Mouse (Mus musculus) kidney, adult 2 months (tissue): ENCODE data around the gene Cenpq.

ENCODE experiments used
- CTCF ChIP-seq: fragments of 200-500 bp; conservative IDR thresholded peaks from 2 replicates; pipeline ENCODE4 v1.5.1; 2011; ENCODE audit warnings: low read depth, mild to moderate bottlenecking, control low read depth, low read length, moderate library complexity, mixed read lengths; ENCODE audit not compliant: insufficient read depth, insufficient read length
- POLR2A ChIP-seq: fragments of 200-500 bp; IDR thresholded peaks from one replicate; pipeline ENCODE4 v1.6.1; 2011; ENCODE audit warnings: low read depth, low read length, control low read depth

GRCm38 (mm10) chr17:40879528-40879923 is 55.3 kb downstream of the Cenpq start:
- TF ChIP-seq CTCF (no peak), POLR2A (no peak)
